Mouse (Mus musculus): ENCODE results near the gene Sirt5.
A peak's percentile ranks its signal among the peaks of the same experiment; 100 is the strongest.

Gene Sirt5

GRCm38 (mm10) chr13:43374205-43374604 is 8.9 kb downstream of the Sirt5 start:
- no peak for DNase-seq (ENCODE audit: low spot score)

DNA sequence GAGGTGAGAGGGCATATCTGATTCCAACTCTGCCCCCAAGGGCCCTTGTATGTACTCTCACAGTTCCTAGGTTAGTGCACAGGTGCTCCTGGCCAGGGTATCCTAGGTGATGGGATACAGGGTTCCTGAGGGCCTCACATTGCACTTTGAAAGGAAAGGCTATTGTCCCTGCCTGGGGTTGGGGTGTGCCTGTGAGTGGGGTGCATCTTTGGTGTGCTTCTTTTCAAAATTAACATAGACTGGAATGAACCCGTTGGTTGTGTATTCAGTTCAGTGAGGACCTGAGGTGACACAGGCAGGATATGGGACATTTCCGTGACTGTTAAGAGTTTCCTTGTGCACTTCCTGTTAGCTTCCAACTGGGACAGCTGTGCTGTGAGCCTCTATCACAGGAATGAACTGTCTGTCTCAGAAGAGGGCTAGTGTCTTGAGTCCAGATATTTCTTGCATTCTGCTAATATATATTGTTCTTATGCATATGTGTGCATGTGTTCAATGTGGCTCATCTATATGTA is 9.7 kb downstream of the Sirt5 start:
- DNase-seq (ENCODE audit: low spot score), result no peak

GRCm38 (mm10) chr13:43379989-43380388 is 14.7 kb downstream of the Sirt5 start:
- no peak for DNase-seq (ENCODE audit: low spot score)

DNA sequence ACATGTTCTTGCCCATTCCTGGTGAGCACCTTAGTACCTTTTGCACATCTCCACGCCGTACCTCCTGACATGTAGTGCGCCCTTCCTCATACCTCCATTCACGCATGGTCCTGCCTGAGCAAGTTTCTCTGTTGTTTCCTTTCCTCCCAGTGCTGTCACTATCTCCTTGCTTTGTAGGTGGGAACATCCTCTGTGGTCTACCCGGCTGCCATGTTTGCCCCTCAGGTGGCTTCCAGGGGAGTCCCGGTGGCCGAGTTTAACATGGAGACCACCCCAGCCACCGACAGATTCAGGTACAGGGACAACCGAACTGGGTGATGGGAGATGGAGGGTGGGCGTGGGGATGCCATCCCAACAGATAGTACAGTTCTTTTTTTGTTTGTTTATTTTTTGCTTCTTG is 20.0 kb downstream of the Sirt5 start:
- no peak for DNase-seq (ENCODE audit: low spot score)

DNA sequence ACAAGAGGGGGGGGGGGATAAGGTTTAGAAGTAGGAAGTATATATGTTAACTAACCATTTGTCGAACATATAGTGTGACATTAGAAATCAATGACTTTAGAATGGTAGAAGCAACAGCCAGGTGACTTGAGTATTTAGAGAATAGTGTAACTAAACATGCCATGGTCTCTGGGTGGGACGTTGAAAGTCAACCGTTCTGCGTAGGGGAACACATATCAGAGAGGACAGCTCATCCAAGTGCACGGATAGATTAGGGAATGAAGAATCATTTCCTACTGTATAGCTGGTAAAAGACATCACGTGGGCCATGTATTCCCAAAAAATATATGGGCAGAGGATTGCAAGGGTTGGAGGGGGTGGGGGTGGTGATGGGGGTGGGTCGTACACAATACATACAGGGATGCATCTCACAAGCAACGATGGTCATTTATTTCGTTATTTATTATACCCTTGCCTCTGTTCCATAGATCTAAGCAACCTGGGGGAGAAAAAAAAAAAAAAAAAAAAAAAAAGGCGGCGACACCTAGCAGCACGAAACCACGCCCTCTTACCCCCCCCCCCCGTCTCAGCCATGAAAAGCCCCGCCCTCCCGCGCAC is 32.5 kb downstream of the Sirt5 start:
- no peak for DNase-seq (ENCODE audit: low spot score)

DNA sequence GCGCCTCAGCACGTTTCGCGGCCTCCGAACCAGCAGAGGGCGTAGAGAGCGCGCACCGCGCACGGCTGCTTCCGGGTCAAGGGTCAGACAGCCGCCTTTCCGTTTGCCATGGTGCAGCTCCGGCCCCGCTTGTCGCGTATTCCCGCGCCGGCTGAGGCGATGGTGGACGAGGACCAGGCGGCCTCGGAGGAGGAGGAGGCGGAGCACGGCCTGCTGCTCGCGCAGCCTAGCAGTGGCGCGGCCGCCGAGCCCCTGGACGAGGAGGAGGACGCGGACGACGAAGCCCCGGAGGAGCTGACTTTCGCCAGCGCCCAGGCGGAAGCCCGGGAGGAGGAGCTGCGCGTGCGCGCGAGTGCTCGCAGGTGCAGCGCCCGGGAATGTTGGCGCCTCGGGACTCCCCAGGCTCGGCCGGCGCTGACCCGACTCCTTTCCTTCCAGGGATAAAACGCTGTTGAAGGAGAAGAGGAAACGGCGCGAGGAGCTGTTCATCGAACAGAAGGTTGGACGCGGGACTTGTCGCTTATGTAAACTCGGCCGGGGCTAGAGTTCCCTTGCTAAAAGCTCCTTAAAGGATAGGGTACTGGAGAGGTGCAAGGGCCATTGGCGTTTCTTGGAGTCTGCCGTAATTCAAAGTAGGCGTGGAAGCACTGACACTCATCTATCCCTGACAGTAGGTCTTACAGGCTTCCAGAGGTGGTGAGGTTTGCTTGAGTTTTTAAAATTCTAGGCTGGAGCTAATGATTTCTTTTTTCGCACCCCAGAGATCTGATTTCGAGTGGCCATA is 33.2 kb downstream of the Sirt5 start, which contains the start of gene Nol7:
Gene Nol7 (plus strand): TSS at position 94 of the 784 bp plus-strand sequence.
- DNase-seq (ENCODE audit: low spot score), result peak; percentile 93

- no peak for DNase-seq (ENCODE audit: low spot score)
Measured at GRCm38 (mm10) chr13:43399576-43399975, 34.3 kb downstream of the Sirt5 start.

GRCm38 (mm10) chr13:43412311-43412710 is 47.0 kb downstream of the Sirt5 start:
- no peak for DNase-seq (ENCODE audit: low spot score)

DNA sequence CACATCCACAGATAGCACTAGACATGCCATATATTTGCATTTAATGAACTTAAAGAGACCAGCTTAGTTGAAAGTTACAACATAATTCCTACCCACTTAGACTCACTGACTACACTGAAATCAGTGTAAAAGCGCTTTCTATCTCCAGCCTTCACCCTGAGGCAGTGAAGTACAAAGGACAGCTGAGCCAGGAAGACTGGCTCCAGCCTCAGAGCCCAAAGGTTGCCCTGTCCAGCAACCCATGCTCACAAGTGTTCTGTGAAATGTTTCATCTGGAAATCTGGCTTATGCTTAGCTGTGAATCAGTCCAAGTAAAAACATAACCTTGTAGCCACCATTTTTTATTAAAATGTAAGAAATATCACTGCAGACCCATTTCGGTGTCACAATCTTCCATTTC is 48.3 kb downstream of the Sirt5 start:
- DNase-seq (ENCODE audit: low spot score), result no peak

GRCm38 (mm10) chr13:43415249-43415648 is 50.0 kb downstream of the Sirt5 start:
- no peak for DNase-seq (ENCODE audit: low spot score)

DNA sequence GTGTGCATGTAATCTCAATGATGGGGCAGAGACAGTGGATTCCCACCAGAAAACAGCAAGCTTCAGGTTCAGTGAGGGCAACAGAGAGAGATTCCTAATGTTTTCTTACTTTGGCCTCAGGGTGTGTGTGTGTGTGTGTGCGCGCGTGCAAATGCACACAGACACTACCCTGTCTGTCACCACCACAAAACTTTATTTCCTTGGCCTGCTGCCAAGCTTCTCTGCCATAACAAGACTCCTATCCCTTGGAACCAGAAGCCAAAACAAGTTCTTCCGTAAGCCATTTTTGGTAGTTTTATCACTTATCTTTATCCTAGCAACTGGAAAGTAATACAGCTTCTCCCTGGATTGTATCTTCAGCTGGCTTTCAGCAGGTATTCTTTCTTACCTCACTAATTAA is 63.1 kb downstream of the Sirt5 start:
- no peak for DNase-seq (ENCODE audit: low spot score)

DNA sequence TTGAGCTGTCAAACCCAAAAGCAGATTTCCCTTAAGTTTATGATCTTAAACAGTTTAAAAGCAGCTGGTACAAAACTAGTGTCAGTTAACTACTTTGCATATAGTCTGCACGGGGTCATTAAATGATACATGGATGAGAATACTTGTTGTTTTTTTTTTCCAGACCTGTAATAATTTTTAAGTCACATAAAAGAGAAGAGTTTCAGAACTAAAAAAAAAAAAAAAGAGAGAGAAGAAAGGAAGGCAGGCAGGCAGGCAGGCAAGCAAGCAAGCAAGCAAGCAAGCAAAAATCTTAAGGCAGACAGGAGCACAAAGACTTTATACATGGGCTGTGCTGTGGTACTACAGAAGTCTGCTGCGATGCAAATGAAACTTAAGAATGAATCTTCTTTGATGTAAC is 68.1 kb downstream of the Sirt5 start:
- DNase-seq (ENCODE audit: low spot score), result no peak

DNA sequence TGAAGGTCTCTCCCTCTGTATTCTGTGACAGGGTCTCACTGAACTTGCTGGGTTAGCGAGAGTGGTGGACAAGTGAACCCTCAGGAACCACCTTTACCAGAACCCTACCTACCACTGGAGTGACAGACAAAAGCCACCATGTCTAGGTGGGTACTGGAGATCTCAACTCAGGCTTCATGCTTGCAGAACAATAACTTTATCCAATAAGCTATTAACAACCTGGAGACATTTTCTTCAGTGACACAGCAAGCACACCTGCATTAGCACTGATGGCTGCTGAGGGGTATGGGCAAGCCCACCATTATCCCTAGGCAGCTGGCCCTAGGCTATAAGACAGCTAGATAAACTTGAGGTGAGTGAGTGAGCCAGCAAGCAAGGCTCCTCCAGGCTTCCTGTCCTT is 75.1 kb downstream of the Sirt5 start:
- DNase-seq (ENCODE audit: low spot score), result no peak

GRCm38 (mm10) chr13:43442551-43442950 is 77.3 kb downstream of the Sirt5 start:
- DNase-seq (ENCODE audit: low spot score), result no peak

DNA sequence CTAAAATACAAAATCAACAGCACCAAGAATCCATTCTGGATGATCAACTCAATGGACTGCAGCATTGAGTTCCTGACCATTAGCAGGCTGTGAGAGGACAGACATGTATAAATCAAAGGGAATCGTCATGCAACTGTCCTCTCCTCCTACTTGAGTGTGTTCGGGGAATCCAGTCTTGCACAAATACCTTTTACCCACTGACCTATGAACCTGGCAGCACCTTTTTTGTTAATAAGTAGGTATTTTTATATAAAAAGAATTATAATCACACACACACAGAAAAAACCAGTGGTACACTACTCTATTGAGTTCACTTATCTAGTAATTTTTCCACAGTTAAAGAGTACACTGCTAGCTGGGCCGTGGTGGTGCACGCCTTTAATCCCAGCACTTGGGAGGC is 78.4 kb downstream of the Sirt5 start:
- no peak for DNase-seq (ENCODE audit: low spot score)

- no peak for DNase-seq (ENCODE audit: low spot score)
Measured at GRCm38 (mm10) chr13:43444717-43445116, 79.4 kb downstream of the Sirt5 start.

Data from embryo, embryonic 10.5 days (tissue).